Mouse (Mus musculus) cerebellum, adult 9-11 months (tissue): ENCODE measurements around the gene Hpcal4.
"Not testable (repeated sequence)": the region's sequence is repeated elsewhere in the genome, so short reads cannot be mapped to it uniquely, and the experiment has no call there.

Experiments used
- DNase-seq: peaks from one replicate; pipeline ENCODE4 v3.0.0; 2022

Hpcal4 gene

DNA sequence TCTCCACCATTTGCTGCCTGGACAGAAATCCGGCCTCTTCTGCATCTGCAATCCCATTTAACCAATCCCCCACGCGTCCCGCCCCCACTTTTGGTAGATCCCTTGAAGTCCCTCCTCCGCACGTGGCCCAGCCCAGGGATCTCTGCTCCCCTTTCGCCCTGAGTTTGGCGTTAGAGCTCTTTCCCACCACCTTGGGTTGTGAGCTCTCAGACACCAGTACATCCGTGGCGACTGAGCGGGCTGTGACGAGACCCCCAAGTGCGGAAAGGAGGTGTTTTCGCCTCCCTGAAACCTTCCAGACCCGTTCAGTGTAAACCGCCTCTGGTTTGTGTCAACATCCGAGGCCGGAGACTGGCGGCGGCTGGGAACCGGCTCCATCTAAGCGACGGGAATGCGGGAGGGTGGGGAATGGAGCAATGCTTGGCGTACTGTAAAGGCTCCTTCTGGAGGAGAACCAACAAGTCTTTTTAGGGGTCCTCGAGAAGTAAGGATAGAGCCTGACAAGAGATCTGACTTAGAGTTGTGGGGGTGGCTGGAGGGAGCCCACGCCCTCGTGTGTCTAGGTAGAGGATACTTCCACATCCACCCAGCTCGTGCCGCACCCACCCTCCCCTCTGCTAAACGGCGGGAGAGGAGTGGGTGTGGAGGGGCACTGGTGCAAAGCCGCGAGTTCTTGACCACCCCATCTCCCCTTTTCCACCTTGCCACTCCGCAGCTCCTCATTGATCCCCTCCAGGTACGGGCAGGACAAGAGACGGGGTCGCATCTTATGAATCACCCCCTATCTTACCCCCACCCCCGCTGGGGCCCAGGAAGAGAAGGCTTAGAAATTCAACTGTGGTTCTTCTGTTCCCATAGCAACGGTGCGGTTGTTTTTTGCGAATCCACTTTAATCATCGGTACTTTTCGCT, at the start of gene Hpcal4:
Gene Hpcal4, plus strand, starts transcription at position 900 of the 911 bp plus-strand sequence.
- DNase-seq: peak; percentile 51

DNA sequence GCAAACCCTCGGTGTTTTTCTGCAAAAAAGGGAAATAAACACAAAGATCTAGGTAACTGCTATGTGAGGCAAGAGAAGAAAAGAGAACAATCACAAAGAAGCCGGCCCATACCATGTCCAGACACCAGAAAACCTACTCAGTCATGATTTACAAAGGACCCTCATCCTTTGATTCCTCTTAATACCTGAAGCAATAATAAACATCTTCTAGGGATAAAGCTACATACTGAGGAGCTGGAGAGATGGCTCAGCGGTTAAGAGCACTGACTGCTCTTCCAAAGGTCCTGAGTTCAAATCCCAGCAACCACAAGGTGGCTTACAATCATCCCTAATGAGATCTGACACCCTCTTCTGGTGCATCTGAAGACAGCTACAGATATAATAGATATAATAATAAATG, 45.5 kb upstream of the Hpcal4 start:
- no peak for DNase-seq

DNA sequence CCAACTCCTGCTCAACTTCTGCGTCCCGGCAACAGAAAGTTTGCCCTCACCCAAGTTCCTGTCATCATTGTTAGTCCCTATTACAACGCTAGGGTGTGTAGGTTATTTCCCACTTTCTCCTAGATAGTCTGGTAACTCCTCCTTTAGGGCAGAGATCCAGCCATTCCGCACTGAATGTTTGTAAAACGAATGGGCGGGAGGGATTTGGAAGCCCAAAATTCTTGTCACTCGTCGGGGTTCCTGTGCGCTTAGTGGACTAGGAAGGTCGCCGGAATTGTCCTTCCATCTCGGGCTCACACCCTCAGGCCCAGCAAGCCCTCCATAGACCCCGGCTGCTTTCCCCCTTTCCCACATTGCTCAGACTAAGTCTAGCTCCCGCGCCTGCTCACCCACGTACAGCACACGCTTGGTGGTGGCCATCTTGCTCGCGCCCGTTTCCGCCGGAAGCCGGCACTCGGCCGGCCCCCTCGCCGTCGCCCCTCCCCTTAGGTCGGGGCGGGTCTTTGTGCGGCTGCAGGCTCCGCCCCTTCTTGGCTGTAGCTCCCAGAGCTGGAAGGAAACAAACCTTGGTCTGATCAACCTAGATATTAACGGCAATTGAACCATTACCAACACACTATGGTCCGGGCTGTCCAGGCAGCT, 43.4 kb upstream of the Hpcal4 start, which contains the start of gene Ppie:
Gene Ppie, minus strand, starts transcription at position 439 of the 642 bp plus-strand sequence.
- peak; percentile 76 for DNase-seq

- DNase-seq: no peak
Measured at GRCm38 (mm10) chr4:123147446-123148150, 35.4 kb upstream of the Hpcal4 start.

- DNase-seq: no peak
Measured at GRCm38 (mm10) chr4:123152003-123152402, 31.0 kb upstream of the Hpcal4 start.

DNA sequence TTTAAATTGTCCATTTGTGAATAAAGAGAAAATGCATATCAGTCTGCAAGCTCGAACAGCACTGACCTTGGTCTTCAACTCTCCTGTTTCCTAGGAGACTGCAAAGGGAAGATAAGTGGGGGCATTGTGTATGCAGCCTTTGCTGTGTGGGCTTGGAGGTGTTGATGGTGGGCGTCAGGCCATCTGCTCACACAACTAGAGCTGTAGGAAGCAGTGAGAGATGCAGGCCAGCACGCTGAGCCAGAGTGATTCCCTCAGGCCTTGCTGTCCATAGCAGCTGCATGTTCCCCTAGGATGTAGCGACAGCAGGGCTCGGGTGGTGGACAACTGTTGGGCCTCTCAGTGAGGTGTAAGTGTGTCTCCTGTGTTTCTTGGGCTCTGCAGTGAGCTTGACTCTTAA, 30.1 kb upstream of the Hpcal4 start:
- no peak for DNase-seq

DNA sequence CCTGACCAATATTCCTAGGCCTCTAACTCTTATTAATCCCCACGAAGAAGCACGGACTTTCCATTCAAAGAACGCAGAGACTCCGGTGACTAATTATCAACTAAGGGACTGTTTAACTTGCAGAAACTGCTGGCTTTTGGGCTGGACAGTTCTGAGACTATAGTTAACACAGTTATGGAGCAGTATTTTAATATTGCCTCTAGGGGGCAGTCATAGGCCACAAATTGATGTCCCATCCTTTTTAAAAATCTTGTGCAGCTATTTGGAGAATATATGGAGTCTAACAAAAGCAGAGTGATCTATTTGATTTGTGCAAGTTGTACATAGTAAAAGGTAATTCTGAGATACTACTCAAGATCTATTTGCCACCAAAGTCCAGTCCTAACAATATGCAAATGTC, 28.0 kb upstream of the Hpcal4 start:
- DNase-seq: peak; percentile 24

- DNase-seq: no peak
Measured at GRCm38 (mm10) chr4:123155427-123155826, 27.6 kb upstream of the Hpcal4 start.

DNA sequence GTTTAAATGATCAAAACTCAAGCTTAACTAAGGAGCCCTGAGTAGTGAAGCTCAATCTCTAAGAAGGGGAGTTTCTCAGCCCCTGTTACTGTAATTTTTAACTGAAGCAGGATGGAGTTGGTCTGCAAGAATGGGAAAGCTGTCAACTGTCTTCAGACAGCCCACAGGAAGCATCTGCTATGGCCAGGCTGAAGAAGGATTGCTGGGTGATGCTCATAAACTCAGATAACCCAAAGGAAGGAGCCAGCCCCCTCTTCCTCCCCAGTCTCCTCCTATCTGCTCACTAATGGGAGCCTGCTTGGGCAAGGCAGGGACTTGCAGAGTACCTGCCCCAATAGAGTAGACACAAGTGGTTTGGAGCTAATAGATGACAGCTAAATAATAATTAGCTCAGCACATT, 27.2 kb upstream of the Hpcal4 start:
- DNase-seq: no peak

GRCm38 (mm10) chr4:123160571-123160970, 22.5 kb upstream of the Hpcal4 start:
- no peak for DNase-seq

GRCm38 (mm10) chr4:123161251-123161650, 21.8 kb upstream of the Hpcal4 start:
- not testable (repeated sequence) for DNase-seq

GRCm38 (mm10) chr4:123162305-123162917, 20.6 kb upstream of the Hpcal4 start:
- no peak for DNase-seq

DNA sequence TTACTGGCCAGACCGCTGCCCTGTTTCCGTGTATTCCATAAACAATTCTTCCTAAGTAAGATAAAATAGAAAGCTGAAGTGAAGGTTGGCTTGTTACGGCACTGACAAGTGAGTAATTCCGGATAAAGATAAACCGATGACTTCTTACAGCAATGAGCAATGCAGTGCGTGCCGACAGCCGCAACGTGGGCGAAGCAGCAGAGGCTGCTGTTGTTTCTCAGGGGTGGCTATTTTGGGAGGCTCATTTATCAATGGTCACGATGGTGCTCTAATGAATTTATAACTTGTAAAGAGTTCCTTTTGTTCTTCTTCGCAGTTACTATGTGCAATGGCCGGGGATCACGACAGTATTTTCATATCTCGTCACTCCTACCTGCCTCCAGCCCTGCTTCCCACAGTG, 18.9 kb upstream of the Hpcal4 start:
- no peak for DNase-seq

GRCm38 (mm10) chr4:123171811-123172210, 11.2 kb upstream of the Hpcal4 start:
- no peak for DNase-seq

- DNase-seq: peak; percentile 94
Measured at GRCm38 (mm10) chr4:123183239-123184056, 421 bp downstream of the Hpcal4 start.

DNA sequence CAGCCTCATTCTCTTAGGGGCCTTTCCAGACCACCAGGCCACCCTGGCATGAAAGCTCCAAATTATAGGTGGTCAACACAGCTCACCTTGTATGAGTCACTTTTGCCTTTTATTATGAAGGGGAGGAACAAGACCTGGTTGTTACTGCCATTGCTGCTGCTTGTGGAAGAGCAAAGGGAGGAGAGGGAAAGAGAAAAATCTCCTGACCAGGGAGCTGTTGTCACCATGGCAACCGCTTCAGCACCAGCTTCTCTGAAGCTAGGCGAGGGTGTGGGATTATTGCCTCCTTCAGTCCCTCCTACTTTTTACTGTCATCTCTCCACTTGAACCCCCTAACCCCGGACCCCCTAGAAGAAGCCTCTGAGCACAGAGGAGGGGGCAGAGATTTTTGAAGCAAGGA, 1.8 kb downstream of the Hpcal4 start:
- DNase-seq: no peak

GRCm38 (mm10) chr4:123192336-123192735, 9.3 kb downstream of the Hpcal4 start:
- no peak for DNase-seq

DNA sequence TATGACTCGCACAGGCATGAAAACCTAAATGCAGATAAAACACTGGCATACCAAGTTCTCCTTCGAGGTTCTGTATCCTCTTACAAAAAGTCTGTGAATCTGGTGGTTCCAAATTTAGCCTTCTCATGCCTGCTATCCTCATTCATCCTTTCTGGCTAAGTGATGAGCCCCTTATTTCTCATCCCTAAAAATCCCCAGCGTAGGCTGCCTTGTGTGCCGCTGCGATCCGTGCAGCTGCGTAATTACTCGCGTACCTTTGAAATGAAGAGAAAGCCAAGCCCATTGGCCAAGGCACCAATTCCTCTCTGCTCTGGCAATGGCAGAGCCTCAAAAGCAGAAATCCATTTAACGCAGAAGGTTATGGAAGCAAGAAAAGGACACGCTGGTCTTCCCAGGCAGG, 10.8 kb downstream of the Hpcal4 start:
- no peak for DNase-seq

DNA sequence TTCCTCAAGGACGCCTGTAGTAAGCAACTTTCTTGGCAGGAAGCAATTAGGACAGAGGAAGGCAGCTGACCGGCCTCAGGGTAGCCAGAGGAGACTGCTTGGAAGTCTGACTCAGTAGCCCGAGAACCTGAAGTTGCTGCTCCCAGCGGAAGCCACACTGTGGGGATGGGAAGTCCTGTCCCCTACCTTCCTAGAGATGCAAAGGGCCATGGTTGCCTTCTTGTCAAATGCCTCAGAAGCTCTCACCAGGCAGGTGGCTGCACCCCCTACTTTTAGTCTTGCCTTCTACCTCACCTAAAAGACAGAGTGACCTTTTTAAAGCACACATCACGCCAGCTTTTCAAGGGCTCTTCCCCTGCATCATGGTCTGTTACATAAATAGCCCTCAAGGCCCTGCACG, 13.7 kb downstream of the Hpcal4 start:
- no peak for DNase-seq

DNA sequence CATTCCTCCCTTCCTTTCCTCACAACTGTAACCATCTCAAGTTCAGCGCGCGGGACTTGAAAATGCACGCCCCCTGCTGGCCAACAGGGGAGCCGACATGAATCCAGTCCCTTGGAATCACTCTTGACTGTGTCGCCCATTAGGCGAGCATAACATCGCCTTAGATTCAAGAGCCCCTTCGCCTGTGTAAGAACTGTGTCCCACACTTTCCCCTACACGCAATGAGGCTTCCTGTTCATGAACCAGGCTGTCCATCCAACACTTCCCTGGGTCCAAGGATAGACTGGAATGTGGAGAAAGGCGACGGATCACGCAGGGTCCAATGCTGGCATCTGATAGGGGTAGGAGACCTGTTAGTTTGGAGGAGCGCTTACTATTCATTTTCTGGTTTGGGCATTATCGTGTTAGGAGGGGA, 17.8 kb downstream of the Hpcal4 start:
- DNase-seq: peak; percentile 79

DNA sequence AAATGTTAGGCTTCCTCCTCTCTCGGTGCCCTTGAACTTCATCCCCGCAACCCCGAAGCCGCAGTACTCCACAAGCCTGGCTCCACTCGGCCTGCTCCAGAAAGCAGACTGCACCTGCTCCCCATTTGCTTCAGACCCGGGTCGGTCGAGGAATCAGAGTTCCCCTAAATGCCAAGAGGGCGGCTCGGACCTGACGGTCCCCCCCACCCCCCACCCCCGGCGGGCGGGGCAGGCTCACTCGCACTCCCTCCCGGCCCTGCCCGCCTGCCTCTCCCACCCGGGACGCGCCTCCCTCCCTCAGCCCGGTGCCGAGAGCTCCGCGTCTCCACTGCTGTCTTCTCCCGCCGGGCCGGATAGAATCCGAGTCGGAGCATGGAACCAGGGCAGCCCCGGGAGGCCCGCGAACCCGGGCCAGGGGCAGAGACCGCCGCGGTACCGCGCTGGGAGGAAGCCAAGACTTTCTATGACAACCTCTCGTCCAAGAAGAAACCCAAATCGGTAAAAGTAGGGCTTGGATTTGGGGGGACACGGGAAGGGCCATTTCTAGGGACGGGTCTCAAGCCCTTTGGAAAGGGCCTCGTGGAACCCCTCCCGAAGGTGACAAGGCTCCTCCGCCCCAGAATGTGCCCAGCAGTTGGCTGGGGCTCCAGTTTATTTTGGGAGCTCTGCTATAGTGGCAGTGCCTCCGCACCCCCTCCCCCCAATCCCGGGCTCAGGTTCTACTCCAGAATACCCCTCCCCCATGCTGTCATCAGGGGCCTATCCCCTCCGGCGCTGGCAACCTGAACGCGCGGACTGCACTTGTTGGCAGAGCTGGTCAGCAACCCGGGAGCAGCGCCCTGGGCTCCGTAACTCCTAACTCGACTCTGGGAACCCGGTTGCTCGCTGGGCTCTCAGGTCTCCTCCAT, 18.4 kb downstream of the Hpcal4 start, which contains the start of gene Nt5c1a:
Gene Nt5c1a, plus strand, starts transcription at position 319 of the 908 bp plus-strand sequence.
- peak; percentile 80 for DNase-seq
